Mouse (Mus musculus) embryo, embryonic 9.5 days (tissue): ENCODE measurements around the gene Fads1.

Experiments
- DNase-seq: peaks from one replicate; pipeline ENCODE4 v3.0.0-alpha.2; 2017; ENCODE audit errors: extremely low spot score

Gene Fads1

DNA sequence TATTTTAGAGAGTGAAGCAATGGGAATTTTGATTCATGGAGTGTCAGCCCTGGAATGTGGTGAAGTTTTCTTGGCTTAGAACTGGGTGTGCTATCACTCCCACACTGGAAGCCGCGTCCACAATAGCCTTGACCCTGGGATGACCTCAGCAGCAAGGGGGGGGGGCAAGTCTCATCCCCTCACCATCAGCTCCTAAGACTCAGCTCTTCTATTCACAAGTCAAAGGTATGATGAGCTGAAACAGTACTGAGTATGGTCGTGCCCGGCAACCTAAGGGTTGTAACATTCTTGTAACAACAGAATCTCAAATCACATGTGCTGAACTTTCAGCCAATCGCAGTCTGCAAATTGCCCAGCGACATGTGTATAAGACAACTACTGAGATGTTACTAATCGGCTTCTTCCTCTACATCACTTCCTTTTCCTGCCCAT is 5.7 kb upstream of the Fads1 start:
- DNase-seq, result no peak

DNA sequence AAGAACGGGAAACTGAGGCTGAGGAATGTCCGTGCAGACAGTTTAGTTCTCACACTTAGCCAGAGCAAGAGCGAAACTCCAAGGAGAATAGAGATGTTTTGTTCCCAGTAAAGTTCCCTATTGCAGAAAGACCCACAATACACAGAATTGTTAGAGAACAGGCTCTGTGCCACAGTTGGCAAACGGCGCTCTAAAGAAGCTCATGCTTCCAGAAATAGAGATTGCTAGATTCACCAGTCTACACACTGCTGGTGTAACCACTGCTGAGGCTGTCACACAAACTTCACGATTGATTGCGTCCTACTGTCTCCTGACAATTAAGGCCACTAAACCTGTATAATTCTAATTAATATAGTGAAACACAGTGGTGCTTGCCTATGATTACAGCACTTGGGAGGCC is 1.5 kb upstream of the Fads1 start:
- DNase-seq, result no peak

DNA sequence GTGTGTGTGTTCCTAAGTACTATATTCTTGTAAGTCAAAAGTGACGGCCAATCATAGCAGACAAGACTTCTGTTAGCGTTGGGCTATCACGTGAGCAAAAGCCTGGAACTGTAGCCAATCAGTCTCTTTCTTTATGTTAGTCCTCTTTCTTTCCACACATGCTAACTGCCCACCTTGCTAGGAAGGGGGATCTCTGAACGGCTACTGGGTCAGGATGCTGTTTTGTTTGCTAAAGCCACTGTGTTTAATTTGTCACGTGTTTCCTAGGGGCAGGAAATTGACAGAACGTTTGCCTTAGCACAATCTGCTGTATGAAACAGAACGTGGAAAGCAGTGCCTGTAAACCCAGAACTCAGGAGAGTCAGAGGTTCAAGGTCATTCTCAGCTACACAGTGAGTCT is 546 bp upstream of the Fads1 start:
- no peak for DNase-seq

- peak; percentile 80 for DNase-seq
Observed at GRCm38 (mm10) chr19:10183299-10183983, 753 bp downstream of the Fads1 start.

GRCm38 (mm10) chr19:10184096-10184495 is 1.4 kb downstream of the Fads1 start:
- DNase-seq, result peak; percentile 28

DNA sequence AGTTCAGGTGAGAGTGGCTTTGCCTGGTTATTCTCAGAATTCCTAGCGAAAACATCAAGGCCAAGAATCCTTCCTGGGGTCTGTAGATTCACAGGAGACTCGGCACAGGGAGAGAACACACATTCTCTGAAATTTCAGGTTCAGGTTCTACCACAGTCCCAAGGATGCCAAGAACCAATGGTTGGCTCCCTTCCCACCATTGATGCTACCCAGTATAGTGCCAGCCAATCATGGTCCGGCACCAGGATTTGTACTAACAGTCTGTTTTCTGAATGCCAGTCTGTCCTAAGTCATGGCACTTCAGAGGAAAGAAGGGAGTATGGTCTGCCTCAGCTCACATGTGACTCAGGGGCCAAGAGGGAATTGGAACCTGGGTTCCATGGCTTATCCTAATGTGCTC is 3.2 kb downstream of the Fads1 start:
- DNase-seq, result no peak

GRCm38 (mm10) chr19:10186569-10186968 is 3.9 kb downstream of the Fads1 start:
- DNase-seq, result no peak

DNA sequence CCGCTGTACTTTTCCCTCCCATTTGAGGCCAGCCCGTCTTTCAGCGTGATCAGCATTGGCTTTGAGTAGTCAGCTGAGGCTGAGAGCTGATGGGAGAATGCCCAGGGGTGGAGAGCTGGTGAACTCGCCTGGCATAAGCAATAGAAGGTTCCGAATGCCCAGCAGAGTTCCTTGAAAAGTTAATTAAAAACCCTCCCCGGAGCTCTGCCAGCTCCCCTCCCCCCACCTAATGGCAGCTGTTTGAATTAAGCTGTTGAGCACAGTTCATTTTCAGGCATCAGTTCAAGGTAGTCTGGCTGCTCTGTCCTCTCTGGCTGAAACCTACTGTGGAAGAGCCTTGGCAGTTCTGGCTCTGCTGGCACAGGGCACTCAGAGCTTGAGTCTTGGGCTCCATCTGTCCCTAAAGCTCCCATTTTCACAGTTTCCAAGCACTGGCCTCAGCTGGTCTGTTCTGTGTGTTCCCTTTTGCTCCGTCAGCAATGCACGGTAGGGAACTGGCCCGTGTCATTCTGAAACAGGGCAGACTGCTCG is 5.7 kb downstream of the Fads1 start:
- DNase-seq, result no peak

GRCm38 (mm10) chr19:10189022-10189421 is 6.3 kb downstream of the Fads1 start:
- no peak for DNase-seq

DNA sequence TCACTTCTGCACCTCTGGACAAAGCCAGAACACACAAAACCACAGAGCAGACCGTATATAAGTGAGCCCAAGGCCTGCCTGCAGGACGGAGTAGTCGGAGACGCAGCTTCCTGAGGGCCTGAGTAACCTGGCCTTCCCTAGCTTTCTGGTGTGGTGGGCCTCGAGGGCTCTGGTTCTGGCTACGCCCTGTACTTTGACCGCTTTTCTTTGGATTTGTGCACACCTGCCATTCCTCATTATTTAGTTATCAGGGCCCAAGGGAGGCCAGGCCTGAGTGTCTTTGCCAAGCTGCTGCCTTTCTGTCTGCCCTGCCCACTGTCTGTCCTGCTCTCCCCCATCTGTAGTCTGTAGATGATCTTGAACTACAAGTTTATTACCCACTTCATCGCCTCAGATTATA is 7.3 kb downstream of the Fads1 start:
- DNase-seq, result no peak

DNA sequence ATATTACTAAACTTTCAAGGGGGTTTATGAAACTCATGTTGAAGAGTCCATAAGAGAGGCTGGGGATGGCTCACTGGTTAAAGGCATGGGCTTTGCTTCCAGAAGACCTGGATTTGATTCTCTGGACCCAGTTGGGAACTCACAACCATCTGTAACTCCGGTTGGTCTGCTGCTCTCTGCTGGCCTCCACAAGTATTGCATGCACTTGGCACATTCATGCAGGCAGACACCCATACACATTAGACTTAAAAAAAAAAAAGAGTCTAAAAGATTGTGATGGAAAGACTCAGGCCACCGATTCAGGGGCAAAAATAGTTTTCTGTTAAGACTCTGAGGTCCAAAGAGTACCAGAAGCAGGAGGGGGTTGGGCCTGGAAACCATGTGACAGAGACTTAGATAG is 8.1 kb downstream of the Fads1 start:
- DNase-seq, result peak; percentile 68

DNA sequence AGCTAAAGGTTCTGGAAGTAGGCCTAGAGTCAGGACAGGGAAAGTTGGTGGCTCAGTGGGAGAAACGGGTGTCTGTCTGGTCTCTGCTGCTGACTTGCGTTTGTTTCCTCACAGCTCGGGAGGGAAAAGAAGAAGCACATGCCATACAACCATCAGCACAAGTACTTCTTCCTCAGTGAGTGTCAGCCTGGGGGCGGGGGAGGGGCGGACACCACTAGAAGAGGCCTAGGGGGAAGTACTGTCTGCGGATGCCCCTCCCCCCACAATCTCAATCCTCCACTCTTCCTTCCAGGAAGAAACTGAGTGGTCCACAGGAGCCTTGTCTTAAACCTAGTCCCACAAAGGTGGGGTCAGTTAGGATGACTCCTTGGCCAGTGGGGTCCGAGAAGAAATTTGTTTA is 8.6 kb downstream of the Fads1 start:
- no peak for DNase-seq

- no peak for DNase-seq
Observed at GRCm38 (mm10) chr19:10194337-10194736, 11.6 kb downstream of the Fads1 start.

DNA sequence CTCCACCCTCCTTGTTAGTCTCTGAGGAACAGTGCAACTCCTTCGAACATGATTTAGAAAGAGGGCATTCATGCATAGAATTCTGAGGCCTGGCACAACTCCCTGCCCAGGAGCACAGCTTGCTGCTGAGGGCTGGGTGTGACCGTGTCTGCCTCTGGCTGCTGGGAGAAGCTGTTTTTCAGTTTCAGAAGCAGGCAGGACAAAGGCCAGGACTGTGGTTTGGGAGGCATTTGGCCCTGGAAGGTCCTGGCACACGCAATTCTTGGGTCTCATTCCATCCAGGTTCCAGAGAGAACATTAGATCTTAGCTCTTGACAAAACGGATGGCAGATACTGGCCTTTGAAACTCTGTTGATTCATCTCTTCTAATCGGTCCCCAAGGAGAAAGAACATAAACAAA is 12.6 kb downstream of the Fads1 start:
- DNase-seq, result no peak

- no peak for DNase-seq
Observed at GRCm38 (mm10) chr19:10197130-10197529, 14.4 kb downstream of the Fads1 start.

GRCm38 (mm10) chr19:10198286-10198685 is 15.6 kb downstream of the Fads1 start:
- DNase-seq, result no peak

GRCm38 (mm10) chr19:10198723-10199122 is 16.0 kb downstream of the Fads1 start:
- peak; percentile 75 for DNase-seq

DNA sequence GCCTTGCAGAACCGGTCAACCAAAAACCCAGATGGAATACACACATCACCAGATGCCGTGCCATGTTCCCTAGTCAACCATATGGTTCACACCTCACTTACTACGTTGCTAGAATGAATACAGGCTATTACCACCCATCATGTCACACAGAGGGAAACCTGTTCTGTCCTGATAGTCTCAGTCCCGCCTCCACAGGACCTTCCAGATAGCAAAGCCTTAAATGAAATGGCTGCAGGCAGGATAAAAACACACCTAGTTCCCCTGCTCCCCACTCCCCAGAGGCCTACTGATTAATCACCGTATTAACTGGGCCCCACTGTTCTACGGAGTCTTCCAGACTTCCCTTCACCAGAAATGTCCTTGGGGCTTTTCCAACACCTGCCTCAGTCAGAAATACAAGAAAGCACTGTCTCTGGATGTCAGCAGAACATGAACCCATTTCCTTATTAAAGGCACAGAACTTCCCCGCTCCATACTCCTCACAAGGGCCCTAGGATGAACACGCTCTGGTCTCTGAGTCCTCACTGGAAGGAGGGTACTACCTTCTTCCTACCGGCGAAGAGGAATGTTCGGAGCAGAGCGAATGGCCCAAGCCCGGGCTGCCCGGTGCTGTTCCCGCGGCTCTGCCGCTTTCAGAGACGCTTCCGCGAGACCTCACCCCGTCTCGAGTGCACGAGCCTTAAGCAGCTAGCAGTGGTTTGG is 20.6 kb downstream of the Fads1 start:
- no peak for DNase-seq

DNA sequence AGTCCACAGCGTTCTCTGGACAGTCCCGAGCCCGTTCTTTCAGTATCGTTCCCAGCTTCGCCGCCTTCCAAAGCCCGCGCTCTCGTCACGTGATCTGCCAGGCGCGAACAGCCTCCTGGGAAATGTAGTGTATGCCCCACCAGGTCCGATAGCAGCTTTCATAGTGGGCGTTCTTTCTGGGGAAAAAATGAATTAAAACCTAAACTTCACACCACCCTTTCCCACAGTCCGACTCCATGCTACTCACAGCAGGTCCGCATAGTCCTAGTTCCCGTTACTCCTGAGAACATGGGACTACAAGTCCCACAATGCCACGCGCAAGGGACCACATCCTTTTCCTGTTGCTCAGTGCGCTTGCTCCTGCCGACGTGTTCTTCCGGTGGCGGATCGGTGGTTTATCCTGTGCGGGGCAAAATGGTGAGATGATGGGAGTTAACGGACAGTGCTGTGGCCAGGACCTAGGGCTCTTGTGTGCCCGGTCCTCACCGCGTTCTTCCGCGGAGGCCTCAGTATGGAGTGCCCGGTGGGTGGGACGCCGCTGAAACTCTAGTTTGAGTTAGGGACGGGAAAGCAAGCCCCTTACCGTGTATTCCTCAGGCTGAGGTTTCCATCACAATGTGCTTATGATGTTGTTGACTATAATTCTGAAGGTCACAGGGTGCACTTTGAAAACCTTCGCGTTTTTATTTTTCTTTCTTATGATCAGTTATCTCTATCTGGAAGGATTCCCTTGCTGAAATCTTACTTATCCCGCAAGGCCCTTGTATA is 21.3 kb downstream of the Fads1 start, which contains the start of the genes Tmem258 and Fen1:
Gene Tmem258, plus strand, starts transcription at position 167 of the 768 bp plus-strand sequence.
Gene Fen1, minus strand, starts transcription at position 322 of the 768 bp plus-strand sequence.
- peak; percentile 92 for DNase-seq

DNA sequence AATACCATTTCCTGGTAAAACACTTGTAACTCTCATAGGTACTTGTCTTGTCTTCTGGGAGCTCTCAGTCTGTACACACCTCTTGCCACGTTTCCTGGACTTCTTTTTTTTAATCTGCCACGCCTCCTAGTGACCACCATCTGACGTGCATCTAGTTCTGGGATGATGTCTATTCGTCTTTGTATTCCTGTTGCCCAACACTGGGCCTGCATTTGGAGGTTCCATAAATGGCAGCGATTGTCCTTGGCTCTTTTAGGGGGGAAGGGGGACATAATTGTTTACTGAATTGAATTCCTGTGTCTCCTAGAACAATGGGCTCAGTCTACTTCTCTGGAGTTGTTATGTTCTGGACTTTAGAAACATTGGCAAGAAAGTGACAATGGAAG is 21.9 kb downstream of the Fads1 start:
- DNase-seq, result peak; percentile 57

- no peak for DNase-seq
Observed at GRCm38 (mm10) chr19:10205051-10205450, 22.4 kb downstream of the Fads1 start.

DNA sequence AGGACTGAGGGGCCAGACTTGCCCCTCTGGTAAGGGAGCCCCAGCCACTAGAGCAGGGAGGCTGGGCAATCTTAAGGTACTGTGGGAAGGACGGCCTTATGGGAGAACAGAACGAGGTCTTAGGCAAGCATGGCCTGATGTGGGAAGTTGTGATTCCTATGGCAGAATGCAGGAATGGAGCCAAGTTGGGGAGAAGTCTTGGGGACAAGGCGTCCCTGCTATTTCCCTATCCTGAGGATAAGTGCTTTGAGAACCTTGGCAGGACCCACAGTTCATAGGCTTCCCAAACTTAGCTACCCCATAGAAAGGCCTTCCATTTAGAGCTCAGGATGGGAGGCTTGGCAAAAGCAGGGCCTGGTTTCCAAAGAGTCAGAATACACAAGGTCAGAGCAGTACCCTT is 26.2 kb downstream of the Fads1 start:
- DNase-seq, result no peak
